Mouse (Mus musculus) lung, adult 2 months (tissue): ENCODE data around the gene Galns.

ENCODE experiments used
- CTCF ChIP-seq: fragments of 200-500 bp; IDR thresholded peaks from 2 replicates; pipeline ENCODE4 v1.5.1; 2011; ENCODE audit warnings: mild to moderate bottlenecking, low read length, control low read depth; ENCODE audit not compliant: insufficient read depth
- POLR2A ChIP-seq: fragments of 200-500 bp; IDR thresholded peaks from 2 replicates; pipeline ENCODE4 v1.6.1; 2011; ENCODE audit warnings: low read depth, mild to moderate bottlenecking, control low read depth, low read length, borderline replicate concordance; ENCODE audit errors: extremely low read depth

- TF ChIP-seq CTCF: no peak
- TF ChIP-seq POLR2A: 0 out of 2 replicates have a peak, but pooled peaks have one; percentile 16
Measured at GRCm38 (mm10) chr8:122547815-122548214, 63.4 kb downstream of the Galns start.
